Mouse (Mus musculus) cerebellum, adult 11-12 months (tissue): Measurements from ENCODE around the gene Primpol.

Source experiments
- DNase-seq: peaks from one replicate; pipeline ENCODE4 v3.0.0; 2022

The Primpol gene

GRCm38 (mm10) chr8:46616879-46617689 is at the start of gene Primpol, which contains the start of gene Casp3:
Primpol (minus strand) TSS chr8:46617212.
Casp3 (plus strand) TSS chr8:46617291.
- DNase-seq = peak; percentile 93

GRCm38 (mm10) chr8:46655919-46656318 is 38.9 kb upstream of the Primpol start:
- no peak for DNase-seq

- no peak for DNase-seq
These were observed 34.9 kb upstream of the Primpol start for GRCm38 (mm10) chr8:46651872-46652271.

- no peak for DNase-seq
These were observed 31.4 kb upstream of the Primpol start for GRCm38 (mm10) chr8:46648421-46648820.

- DNase-seq = no peak
These were observed 24.3 kb upstream of the Primpol start for GRCm38 (mm10) chr8:46641272-46641671.

GRCm38 (mm10) chr8:46639852-46640251 is 22.8 kb upstream of the Primpol start:
- no peak for DNase-seq

GRCm38 (mm10) chr8:46639010-46639571 is 22.1 kb upstream of the Primpol start:
- peak; percentile 55 for DNase-seq

GRCm38 (mm10) chr8:46630932-46631331 is 13.9 kb upstream of the Primpol start:
- DNase-seq = no peak

GRCm38 (mm10) chr8:46630422-46630821 is 13.4 kb upstream of the Primpol start:
- no peak for DNase-seq

GRCm38 (mm10) chr8:46628645-46629044 is 11.6 kb upstream of the Primpol start:
- no peak for DNase-seq

- peak; percentile 11 for DNase-seq
These were observed 10.9 kb upstream of the Primpol start for GRCm38 (mm10) chr8:46627881-46628280.

GRCm38 (mm10) chr8:46626642-46627041 is 9.6 kb upstream of the Primpol start:
- no peak for DNase-seq

GRCm38 (mm10) chr8:46625166-46625565 is 8.2 kb upstream of the Primpol start:
- DNase-seq = no peak

GRCm38 (mm10) chr8:46622446-46623270 is 5.6 kb upstream of the Primpol start:
- no peak for DNase-seq

GRCm38 (mm10) chr8:46618639-46619320 is 1.8 kb upstream of the Primpol start:
- no peak for DNase-seq

- DNase-seq = peak; percentile 9
These were observed 943 bp upstream of the Primpol start for GRCm38 (mm10) chr8:46617690-46618620.

- no peak for DNase-seq
These were observed 1.1 kb downstream of the Primpol start for GRCm38 (mm10) chr8:46615936-46616335.

GRCm38 (mm10) chr8:46613377-46613776 is 3.6 kb downstream of the Primpol start:
- no peak for DNase-seq

GRCm38 (mm10) chr8:46612913-46613312 is 4.1 kb downstream of the Primpol start:
- DNase-seq = no peak

GRCm38 (mm10) chr8:46611557-46611956 is 5.5 kb downstream of the Primpol start:
- DNase-seq = no peak

GRCm38 (mm10) chr8:46606930-46607329 is 10.1 kb downstream of the Primpol start:
- no peak for DNase-seq

GRCm38 (mm10) chr8:46603587-46603986 is 13.4 kb downstream of the Primpol start:
- no peak for DNase-seq
